Mouse (Mus musculus): ENCODE results near the gene Slco3a1.

DNA sequence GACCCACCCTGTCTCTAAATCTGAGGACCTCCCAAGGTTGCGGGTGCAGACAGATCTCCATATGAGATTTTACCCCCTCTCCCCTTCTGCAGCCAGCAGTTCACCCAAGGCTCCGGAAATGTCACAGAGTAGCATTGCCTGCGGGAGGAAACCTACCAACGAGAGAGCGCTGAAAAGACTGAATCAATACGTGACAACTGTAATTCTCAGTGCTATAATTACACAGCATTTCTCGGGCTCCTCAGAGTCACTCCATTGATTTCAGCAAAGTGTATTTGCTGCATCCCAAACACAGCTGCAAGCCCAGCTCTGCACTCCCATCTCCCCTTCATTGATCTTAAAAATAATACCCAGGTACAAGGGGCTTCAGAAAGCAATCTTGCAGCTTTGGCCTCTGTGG is 82.8 kb downstream of the Slco3a1 start:
- no peak for TF ChIP-seq POLR2A (IDR thresholded peaks at IDR 0.05; ENCODE audit: borderline replicate concordance, insufficient read depth, low read length)
- no peak for TF ChIP-seq CTCF (IDR thresholded peaks at IDR 0.05; ENCODE audit: borderline replicate concordance, insufficient read depth, low read depth, low read length)

All from cerebellum, adult 2 months (tissue).